Mouse (Mus musculus) mature B cell (primary cell): ENCODE results near the gene Asb7.

Experiments
- in situ Hi-C: fragments of 300-500 bp; cut with MboI; formaldehyde crosslinking; loops from 2 replicates; pipeline ENCODE4 v1.14.3; 2019

Asb7 gene

DNA sequence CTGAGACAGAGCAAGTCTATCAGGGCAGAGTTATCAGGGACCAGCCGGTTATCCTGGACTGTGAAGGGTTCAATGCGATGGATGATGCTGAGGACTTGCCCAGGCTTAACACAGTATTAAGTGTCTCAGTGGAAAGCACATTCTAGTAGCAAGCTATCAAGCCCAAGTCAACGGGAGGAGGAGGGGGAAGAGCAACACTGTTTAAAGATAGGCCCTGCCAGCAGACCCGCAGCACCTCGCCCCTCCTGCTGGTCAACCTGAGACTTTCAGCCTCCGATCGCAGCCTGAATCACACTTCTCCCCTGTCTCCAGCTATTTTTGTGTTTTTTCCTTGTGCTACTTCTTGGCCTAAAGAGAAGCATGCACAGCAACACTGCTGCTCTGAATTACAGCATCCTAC, 29.1 kb downstream of the Asb7 start:
- in situ Hi-C loops, result loop anchor here (25.0 kb wide), 1 partner anchor 348 kb away; no protein-coding TSS in a partner anchor

DNA sequence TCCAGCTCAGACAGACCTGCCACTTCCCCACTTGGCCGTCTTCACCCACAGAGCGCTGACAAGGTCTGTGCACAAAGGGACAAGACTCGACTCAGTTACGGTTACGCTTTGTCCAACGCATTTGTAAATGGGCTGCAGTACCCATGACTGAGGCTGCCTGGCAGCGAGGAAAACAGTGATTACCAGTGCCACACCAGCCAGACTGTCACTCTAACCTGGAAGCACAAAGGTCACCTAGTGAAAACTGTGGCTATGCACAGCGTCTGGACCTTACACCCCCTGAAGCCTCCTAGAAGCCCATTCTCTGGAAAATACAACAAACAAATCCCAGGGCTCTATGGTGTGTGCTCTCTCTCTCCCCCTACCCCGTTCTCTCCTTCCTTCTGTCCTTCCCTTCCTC, 33.9 kb downstream of the Asb7 start:
- in situ Hi-C loops, result loop anchor here (25.0 kb wide), 1 partner anchor 343 kb away; no protein-coding TSS in a partner anchor

- in situ Hi-C loops, result loop anchor here (25.0 kb wide), 1 partner anchor 341 kb away; no protein-coding TSS in a partner anchor
Observed at GRCm38 (mm10) chr7:66653596-66653995, 35.8 kb downstream of the Asb7 start.

DNA sequence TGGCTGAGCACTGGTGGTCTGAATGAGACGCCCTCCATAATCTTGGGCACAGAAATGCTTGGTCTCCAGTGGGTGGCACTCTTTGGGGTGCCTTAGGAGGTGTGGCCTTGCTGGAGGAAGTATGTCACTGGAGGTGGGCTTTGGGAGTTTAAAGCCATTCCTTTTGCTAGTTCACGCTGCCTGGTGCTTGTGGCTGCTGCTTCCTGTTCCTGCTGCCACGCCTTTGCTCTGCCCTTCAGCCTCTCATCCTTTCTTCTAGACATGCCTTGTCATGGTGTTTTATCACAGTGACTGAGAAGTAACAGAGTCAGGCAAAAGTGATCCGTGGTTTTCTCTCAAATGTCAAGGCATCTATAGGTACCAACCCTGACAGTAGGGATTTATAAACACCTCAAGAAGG, 37.2 kb downstream of the Asb7 start:
- in situ Hi-C loops, result loop anchor here (25.0 kb wide), 1 partner anchor 340 kb away; no protein-coding TSS in a partner anchor

DNA sequence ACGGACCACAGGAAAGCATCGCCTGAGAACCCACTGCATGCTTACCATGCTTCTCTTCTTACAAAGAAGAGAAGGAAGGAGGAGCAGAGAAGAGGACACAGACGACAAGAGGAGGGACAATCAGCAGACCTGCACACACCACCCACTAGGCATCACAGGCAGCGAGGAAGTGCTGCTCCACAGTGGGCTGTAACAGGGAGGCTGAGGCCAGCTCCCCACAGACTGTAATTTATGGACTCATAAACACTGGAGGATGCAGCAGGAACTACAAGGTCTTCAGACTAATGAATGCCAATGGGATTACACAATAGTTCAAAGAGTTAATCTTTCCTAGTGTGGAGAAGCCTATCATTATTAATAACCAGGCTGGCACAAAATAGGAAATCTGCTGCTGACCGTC, 38.5 kb downstream of the Asb7 start:
- in situ Hi-C loops, result loop anchor here (25.0 kb wide), 1 partner anchor 339 kb away; no protein-coding TSS in a partner anchor

- in situ Hi-C loops, result no loop called here
Observed at GRCm38 (mm10) chr7:66649181-66649580, 40.2 kb downstream of the Asb7 start.

DNA sequence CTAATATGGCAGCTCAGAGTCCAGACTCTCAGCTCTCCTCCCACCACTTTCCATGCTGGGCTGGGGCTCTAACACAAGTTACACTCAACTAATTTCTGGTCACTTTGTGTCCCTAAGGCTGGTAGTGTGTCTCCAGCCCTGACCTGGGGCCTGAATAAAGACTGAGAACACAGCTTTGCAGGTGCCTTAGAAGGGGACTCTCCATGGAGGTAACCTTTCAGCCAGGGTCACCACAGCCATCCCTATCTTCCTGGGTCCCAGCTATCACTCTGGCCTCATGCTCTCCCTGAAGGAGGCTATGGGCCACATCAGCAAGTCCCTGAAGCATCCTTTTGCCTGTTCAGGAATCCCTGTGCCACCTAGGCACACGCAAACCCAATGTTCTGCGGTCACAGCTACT, 43.7 kb downstream of the Asb7 start:
- in situ Hi-C loops, result no loop called here

DNA sequence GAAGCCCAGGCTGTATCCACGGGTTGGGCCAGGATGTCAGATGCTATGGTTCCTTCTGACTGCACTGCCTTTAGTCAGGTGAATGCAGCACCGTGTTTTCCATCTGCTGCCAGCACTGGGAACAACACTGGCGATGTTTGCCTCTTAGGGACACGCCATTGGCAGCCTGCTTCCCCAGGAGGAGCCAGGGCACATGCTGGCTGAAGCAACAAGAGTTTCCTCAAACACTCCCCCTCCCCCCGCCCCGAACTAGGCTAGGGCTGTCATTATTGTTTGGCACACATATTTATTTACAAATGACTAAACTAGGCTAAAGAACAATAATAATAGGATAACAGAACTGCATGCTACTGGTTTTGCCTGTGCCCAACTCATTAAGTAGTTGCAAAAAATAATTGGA, 56.0 kb downstream of the Asb7 start:
- in situ Hi-C loops, result no loop called here

GRCm38 (mm10) chr7:66630154-66630800, 59.1 kb downstream of the Asb7 start:
- in situ Hi-C loops, result no loop called here

DNA sequence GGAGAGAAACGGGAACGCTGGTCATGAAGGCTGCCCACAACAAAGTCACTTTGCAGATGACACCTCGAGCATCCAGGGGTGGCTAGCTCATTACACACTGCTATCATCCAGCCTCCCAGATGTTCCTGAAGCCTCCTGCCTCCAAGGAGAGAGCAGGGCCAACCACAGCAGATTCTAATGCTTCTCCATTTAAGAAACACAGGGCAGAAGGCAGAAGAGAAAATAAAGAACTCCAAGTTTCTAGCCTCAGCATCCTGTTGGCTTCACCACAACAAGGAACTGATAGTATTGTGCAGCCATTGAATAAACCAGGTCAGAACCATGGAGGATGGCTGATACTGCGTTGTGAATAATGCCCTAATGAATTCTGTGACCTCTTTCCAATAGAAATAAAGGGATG, 60.0 kb downstream of the Asb7 start:
- in situ Hi-C loops, result no loop called here

GRCm38 (mm10) chr7:66623436-66623835, 66.0 kb downstream of the Asb7 start:
- in situ Hi-C loops, result no loop called here

GRCm38 (mm10) chr7:66601846-66602245, 87.5 kb downstream of the Asb7 start:
- in situ Hi-C loops, result no loop called here

DNA sequence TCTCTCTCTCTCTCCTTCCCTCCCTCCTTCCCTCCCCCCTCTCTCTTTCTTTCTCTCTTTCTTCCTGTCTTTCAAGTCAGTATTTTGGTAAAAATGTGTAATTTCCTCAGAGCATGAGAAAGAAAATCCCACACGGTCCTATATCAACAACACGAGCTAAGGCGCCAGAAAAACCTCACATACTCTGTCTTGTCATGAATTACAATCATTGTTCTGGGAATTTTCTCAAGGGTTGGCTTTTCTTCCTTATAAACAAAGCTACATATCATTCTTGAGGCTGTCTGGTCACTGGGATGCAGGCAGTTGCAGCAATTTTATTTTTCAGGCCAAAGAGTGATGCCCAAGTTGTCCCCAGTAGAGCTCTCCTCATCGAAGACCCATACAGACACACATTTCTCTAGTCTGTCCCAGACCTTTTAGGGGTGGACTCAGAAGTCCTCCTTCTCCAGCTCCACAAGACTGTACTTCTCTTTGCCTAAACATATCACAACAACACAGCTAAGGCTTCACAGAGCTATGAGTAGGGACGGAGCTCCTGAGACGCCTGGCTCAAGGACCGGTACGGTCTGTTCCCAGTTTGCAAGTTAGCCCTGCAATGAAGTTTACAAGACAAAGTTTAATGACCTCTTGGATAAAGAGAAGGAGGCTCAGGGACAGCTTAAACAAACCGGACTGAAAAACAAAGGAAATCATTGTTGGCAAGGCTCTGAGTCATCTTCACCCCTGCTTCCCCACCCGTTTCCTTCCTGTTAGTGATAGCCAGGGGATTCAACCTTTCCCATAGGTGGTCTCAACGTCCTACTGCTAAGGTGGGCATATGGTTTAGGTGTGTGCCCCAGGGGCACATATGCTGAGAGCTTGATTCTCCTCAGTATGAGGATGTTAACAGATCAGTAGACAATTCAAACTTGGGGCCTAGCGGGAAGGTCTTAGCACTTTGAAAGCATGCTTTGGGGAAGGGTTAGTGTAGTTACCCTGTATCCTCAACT, 88.5 kb downstream of the Asb7 start:
- in situ Hi-C loops, result no loop called here

DNA sequence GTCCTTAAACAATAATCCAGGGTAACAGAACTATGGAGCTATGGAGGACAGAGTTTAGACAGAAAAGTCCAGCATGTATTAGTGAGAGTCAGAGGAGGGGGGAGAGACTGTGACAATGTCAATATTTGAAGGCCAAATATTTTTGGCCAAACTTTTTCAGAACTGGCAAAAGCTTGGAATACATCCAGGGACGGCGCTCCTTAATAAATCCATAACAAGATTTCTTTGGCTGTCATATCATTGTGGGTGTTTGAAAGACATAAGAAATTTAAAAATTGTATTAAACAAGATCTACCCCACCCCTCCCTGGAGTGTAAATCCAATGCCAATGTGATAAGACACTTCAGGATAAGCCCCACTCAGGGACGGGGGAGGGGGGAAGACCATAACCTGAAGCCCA, 89.3 kb downstream of the Asb7 start:
- in situ Hi-C loops, result no loop called here

DNA sequence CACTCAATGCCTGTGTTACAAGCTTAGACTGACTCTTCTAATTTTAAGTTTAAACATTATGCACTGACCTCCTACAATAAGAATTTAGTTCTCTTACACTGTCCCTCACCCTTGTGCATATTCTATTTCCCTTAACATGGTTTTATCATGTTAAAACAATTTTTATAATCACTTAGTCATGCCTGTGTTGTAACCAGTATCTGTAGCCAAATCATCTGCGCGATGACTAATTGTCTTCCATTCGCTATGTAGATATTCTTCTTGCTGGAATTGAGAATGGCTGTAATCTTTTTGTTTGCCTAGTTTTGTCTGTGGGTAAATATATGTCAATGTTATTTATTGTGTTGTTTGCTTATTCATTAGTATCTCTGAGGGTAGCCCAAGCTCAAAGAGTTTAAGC, 91.5 kb downstream of the Asb7 start:
- in situ Hi-C loops, result no loop called here
